Mouse (Mus musculus) layer of hippocampus, postnatal 14 days (tissue): ENCODE results near the gene Gm28510. TPM values are rescaled to one million over a fixed set of nuclear protein-coding genes. Genes with fewer than 3 reads are reported as not detected.
"Not testable (repeated sequence)": the region's sequence is repeated elsewhere in the genome, so short reads cannot be mapped to it uniquely, and the experiment has no call there.

Experiments
- DNase-seq, 2 experiments: peaks; one replicate each; pipeline ENCODE4 v3.0.0; 2021 to 2022; ENCODE audit warnings: low spot score in 2 of 2, mixed read lengths in 1 of 2
- long read RNA-seq, 2 experiments: library from polyadenylated mRNA; stranded (forward); transcript quantifications; one replicate each; pipeline ENCODE4 v2.0.0; 2021
- total RNA-seq, 2 experiments: library from RNA; stranded (reverse); gene quantifications; 2 replicates each; pipeline ENCODE4 v1.2.3; 2021

The Gm28510 gene
- not detected for total RNA-seq
- long read RNA-seq, experiment 1 = 0 reads
- long read RNA-seq, experiment 2 = 0 reads

- DNase-seq = not testable (repeated sequence)
These were observed at the start of gene Gm28510 for GRCm38 (mm10) chrY:10412437-10412836. TSS of gene Gm28510 (plus strand) at chrY:10412737.

Other genes starting within 250 kb of the Gm28510 start
- not detected for gene Gm20834, start 88.1 kb upstream of the Gm28510 start, total RNA-seq
- gene Gm20737, start 123.3 kb downstream of the Gm28510 start, total RNA-seq = not detected
- gene Gm21775, start 140.7 kb downstream of the Gm28510 start, total RNA-seq = not detected
- gene Gm21900, start 203.6 kb downstream of the Gm28510 start, total RNA-seq = not detected